Mouse (Mus musculus): Measurements from ENCODE around the gene Actg2.
A peak's percentile ranks its signal among the peaks of the same experiment; 100 is the strongest.
"Not testable (repeated sequence)": the region's sequence is repeated elsewhere in the genome, so short reads cannot be mapped to it uniquely, and the experiment has no call there.

The Actg2 gene

GRCm38 (mm10) chr6:83536028-83536794, at the start of gene Actg2:
Gene Actg2, minus strand, starts transcription at chr6:83536265.
- DNase-seq (ENCODE audit: low spot score), result no peak

GRCm38 (mm10) chr6:83585328-83585727, 49.3 kb upstream of the Actg2 start:
- DNase-seq (ENCODE audit: low spot score), result not testable (repeated sequence)

GRCm38 (mm10) chr6:83583591-83583990, 47.5 kb upstream of the Actg2 start:
- no peak for DNase-seq (ENCODE audit: low spot score)

GRCm38 (mm10) chr6:83582938-83583270, 46.8 kb upstream of the Actg2 start:
- DNase-seq (ENCODE audit: low spot score), result no peak

GRCm38 (mm10) chr6:83582135-83582937, 46.3 kb upstream of the Actg2 start:
- DNase-seq (ENCODE audit: low spot score), result no peak

GRCm38 (mm10) chr6:83577534-83577933, 41.5 kb upstream of the Actg2 start:
- no peak for DNase-seq (ENCODE audit: low spot score)

GRCm38 (mm10) chr6:83575609-83576008, 39.5 kb upstream of the Actg2 start:
- no peak for DNase-seq (ENCODE audit: low spot score)

- no peak for DNase-seq (ENCODE audit: low spot score)
Measured at GRCm38 (mm10) chr6:83572671-83573070, 36.6 kb upstream of the Actg2 start, which contains the start of gene Stambp. Gene Stambp, minus strand, starts transcription at chr6:83572729.

- peak; percentile 87 for DNase-seq (ENCODE audit: low spot score)
Measured at GRCm38 (mm10) chr6:83571840-83572667, 36.0 kb upstream of the Actg2 start.

- DNase-seq (ENCODE audit: low spot score), result no peak
Measured at GRCm38 (mm10) chr6:83568901-83569862, 33.1 kb upstream of the Actg2 start.

- DNase-seq (ENCODE audit: low spot score), result no peak
Measured at GRCm38 (mm10) chr6:83555972-83556371, 19.9 kb upstream of the Actg2 start.

GRCm38 (mm10) chr6:83548346-83548745, 12.3 kb upstream of the Actg2 start:
- DNase-seq (ENCODE audit: low spot score), result no peak

- DNase-seq (ENCODE audit: low spot score), result no peak
Measured at GRCm38 (mm10) chr6:83545778-83546177, 9.7 kb upstream of the Actg2 start.

- DNase-seq (ENCODE audit: low spot score), result no peak
Measured at GRCm38 (mm10) chr6:83541756-83542456, 5.8 kb upstream of the Actg2 start.

GRCm38 (mm10) chr6:83540017-83540416, 4.0 kb upstream of the Actg2 start:
- DNase-seq (ENCODE audit: low spot score), result no peak

- no peak for DNase-seq (ENCODE audit: low spot score)
Measured at GRCm38 (mm10) chr6:83536795-83537059, 662 bp upstream of the Actg2 start.

- DNase-seq (ENCODE audit: low spot score), result no peak
Measured at GRCm38 (mm10) chr6:83532608-83533007, 3.5 kb downstream of the Actg2 start.

- DNase-seq (ENCODE audit: low spot score), result no peak
Measured at GRCm38 (mm10) chr6:83523194-83523593, 12.9 kb downstream of the Actg2 start.

GRCm38 (mm10) chr6:83521784-83522183, 14.3 kb downstream of the Actg2 start:
- no peak for DNase-seq (ENCODE audit: low spot score)

GRCm38 (mm10) chr6:83518637-83519036, 17.4 kb downstream of the Actg2 start:
- no peak for DNase-seq (ENCODE audit: low spot score)

GRCm38 (mm10) chr6:83515172-83515571, 20.9 kb downstream of the Actg2 start:
- DNase-seq (ENCODE audit: low spot score), result no peak

Data from testis, postnatal 14 days (tissue).